Mouse (Mus musculus) MEL (cell line): Measurements from ENCODE around the gene Spire2. TPM values are rescaled to one million over a fixed set of nuclear protein-coding genes. Genes with fewer than 3 reads are reported as not detected.

ENCODE experiments used
- DNase-seq: peaks from one replicate; pipeline ENCODE4 v3.0.0; 2011; ENCODE audit warnings: low read depth, low spot score
- H3K27ac ChIP-seq: 2 replicates; pipeline ENCODE4 v1.5.1; 2012; ENCODE audit warnings: low read depth, mild to moderate bottlenecking, control low read depth, low read length, moderate library complexity; ENCODE audit not compliant: control insufficient read depth
- H3K27me3 ChIP-seq, 2 experiments: fragments of 150-350 bp in 1 of 2; sonication (generic) in 1 of 2; 2 replicates each; pipeline ENCODE4 v1.6.1; 2012; ENCODE audit warnings: low read length in 2 of 2, mild to moderate bottlenecking in 2 of 2, improper control_type of control experiment in 1 of 2, moderate library complexity in 1 of 2; ENCODE audit not compliant: insufficient read depth in 2 of 2, control insufficient read depth in 1 of 2
- H3K36me3 ChIP-seq, 2 experiments: 2 replicates each; pipeline ENCODE4 v1.6.1; 2012 to 2014; ENCODE audit warnings: low read length in 2 of 2, improper control_type of control experiment in 1 of 2, inconsistent platforms in 1 of 2, mild to moderate bottlenecking in 1 of 2; ENCODE audit not compliant: insufficient read depth in 2 of 2, control insufficient read depth in 1 of 2
- H3K4me1 ChIP-seq, 2 experiments: fragments of 150-350 bp in 1 of 2; sonication (generic) in 1 of 2; 2 replicates each; pipeline ENCODE4 v1.6.1; 2012; ENCODE audit warnings: low read length in 2 of 2, improper control_type of control experiment in 1 of 2, mild to moderate bottlenecking in 1 of 2; ENCODE audit not compliant: insufficient read depth in 2 of 2, control insufficient read depth in 1 of 2
- H3K4me3 ChIP-seq, 2 experiments: fragments of 150-350 bp in 1 of 2; sonication (generic) in 1 of 2; 2 replicates each; pipeline ENCODE4 v1.5.1; 2012; ENCODE audit warnings: low read depth in 2 of 2, low read length in 2 of 2, mild to moderate bottlenecking in 2 of 2, moderate library complexity in 2 of 2, control low read depth in 1 of 2, improper control_type of control experiment in 1 of 2; ENCODE audit not compliant: control insufficient read depth in 1 of 2, insufficient read depth in 1 of 2
- H3K79me2 ChIP-seq: 2 replicates; pipeline ENCODE4 v1.6.1; 2012; ENCODE audit warnings: mild to moderate bottlenecking, low read length, moderate library complexity; ENCODE audit not compliant: control insufficient read depth, poor library complexity, insufficient read depth
- H3K9ac ChIP-seq: 2 replicates; pipeline ENCODE4 v1.6.1; 2012; ENCODE audit warnings: low read depth, mild to moderate bottlenecking, control low read depth, low read length, moderate library complexity; ENCODE audit not compliant: control insufficient read depth, poor library complexity, severe bottlenecking
- H3K9me3 ChIP-seq: fragments of 150-350 bp; sonication (generic); replicated peaks from 2 replicates; pipeline ENCODE4 v1.6.1; 2012; ENCODE audit warnings: mild to moderate bottlenecking, low read length, improper control_type of control experiment, moderate library complexity; ENCODE audit not compliant: insufficient read depth
- BHLHE40 ChIP-seq: IDR thresholded peaks from 2 replicates; pipeline ENCODE4 v1.6.1; 2012; ENCODE audit warnings: low read depth, mild to moderate bottlenecking, inconsistent platforms, low read length, improper control_type of control experiment, borderline replicate concordance
- E2F4 ChIP-seq: IDR thresholded peaks from 2 replicates; pipeline ENCODE4 v1.6.1; 2011; ENCODE audit warnings: low read depth, low read length, improper control_type of control experiment, borderline replicate concordance
- ELF1 ChIP-seq: IDR thresholded peaks from 2 replicates; pipeline ENCODE4 v1.6.1; 2014; ENCODE audit warnings: low read depth, mild to moderate bottlenecking, inconsistent platforms, low read length, improper control_type of control experiment, moderate library complexity
- EP300 ChIP-seq, 2 experiments: IDR thresholded peaks; 2 replicates each; pipeline ENCODE4 v1.6.1; 2011; ENCODE audit warnings: improper control_type of control experiment in 2 of 2, low read length in 2 of 2, low read depth in 1 of 2, mild to moderate bottlenecking in 1 of 2
- HCFC1 ChIP-seq: IDR thresholded peaks from 2 replicates; pipeline ENCODE4 v1.6.1; 2012; ENCODE audit warnings: low read depth, mild to moderate bottlenecking, inconsistent platforms, low read length, improper control_type of control experiment, moderate library complexity
- JUND ChIP-seq: IDR thresholded peaks from 2 replicates; pipeline ENCODE4 v1.6.1; 2011; ENCODE audit warnings: low read depth, mild to moderate bottlenecking, improper control_type of control experiment, low read length
- KAT2A ChIP-seq: conservative IDR thresholded peaks from 2 replicates; pipeline ENCODE4 v1.6.1; 2012; ENCODE audit warnings: low read depth, low read length, improper control_type of control experiment, inconsistent platforms
- MEF2A ChIP-seq: IDR thresholded peaks from 2 replicates; pipeline ENCODE4 v1.6.1; 2014; ENCODE audit warnings: low read depth, mild to moderate bottlenecking, inconsistent platforms, low read length, improper control_type of control experiment; ENCODE audit not compliant: poor library complexity, insufficient replicate concordance, severe bottlenecking; ENCODE audit errors: extremely low read depth
- MXI1 ChIP-seq: IDR thresholded peaks from 2 replicates; pipeline ENCODE4 v1.6.1; 2011; ENCODE audit warnings: mild to moderate bottlenecking, low read depth, low read length, improper control_type of control experiment
- MYC ChIP-seq: IDR thresholded peaks from 2 replicates; pipeline ENCODE4 v1.6.1; 2011; ENCODE audit warnings: low read depth, mild to moderate bottlenecking, low read length, improper control_type of control experiment, moderate library complexity
- POLR2AphosphoS2 ChIP-seq: IDR thresholded peaks from 2 replicates; pipeline ENCODE4 v1.6.1; 2011; ENCODE audit warnings: low read length, improper control_type of control experiment
- POLR2AphosphoS5 ChIP-seq: IDR thresholded peaks from 2 replicates; pipeline ENCODE4 v1.6.1; 2012; ENCODE audit warnings: low read depth, borderline replicate concordance, mild to moderate bottlenecking, inconsistent platforms, low read length, moderate library complexity, mixed read lengths
- RAD21 ChIP-seq: IDR thresholded peaks from 2 replicates; pipeline ENCODE4 v1.6.1; 2011; ENCODE audit warnings: mild to moderate bottlenecking, low read depth, low read length, improper control_type of control experiment
- SIN3A ChIP-seq: IDR thresholded peaks from 2 replicates; pipeline ENCODE4 v1.6.1; 2012; ENCODE audit warnings: low read length, improper control_type of control experiment, inconsistent platforms
- TBP ChIP-seq: IDR thresholded peaks from 2 replicates; pipeline ENCODE4 v1.8.0; 2011; ENCODE audit warnings: low read depth, low read length, improper control_type of control experiment
- TCF12 ChIP-seq: IDR thresholded peaks from 2 replicates; pipeline ENCODE4 v1.6.1; 2014; ENCODE audit warnings: low read depth, mild to moderate bottlenecking, inconsistent platforms, low read length, improper control_type of control experiment, moderate library complexity
- UBTF ChIP-seq: IDR thresholded peaks from 2 replicates; pipeline ENCODE4 v1.6.1; 2012; ENCODE audit warnings: low read depth, mild to moderate bottlenecking, inconsistent platforms, low read length, improper control_type of control experiment, moderate library complexity, borderline replicate concordance; ENCODE audit not compliant: insufficient read depth
- USF1 ChIP-seq: IDR thresholded peaks from 2 replicates; pipeline ENCODE4 v1.6.1; 2014; ENCODE audit warnings: low read depth, mild to moderate bottlenecking, inconsistent platforms, low read length, improper control_type of control experiment, moderate library complexity
- ZC3H11A ChIP-seq: IDR thresholded peaks from 2 replicates; pipeline ENCODE4 v1.6.1; 2012; ENCODE audit warnings: low read depth, mild to moderate bottlenecking, inconsistent platforms, low read length, improper control_type of control experiment
- ZKSCAN1 ChIP-seq: IDR thresholded peaks from 2 replicates; pipeline ENCODE4 v1.6.1; 2012; ENCODE audit warnings: low read depth, mild to moderate bottlenecking, inconsistent platforms, low read length, improper control_type of control experiment, moderate library complexity
- ZMIZ1 ChIP-seq: IDR thresholded peaks from 2 replicates; pipeline ENCODE4 v1.6.1; 2012; ENCODE audit warnings: low read depth, mild to moderate bottlenecking, inconsistent platforms, low read length, improper control_type of control experiment, moderate library complexity
- polyA plus RNA-seq, 2 experiments: library from polyadenylated mRNA; stranded (reverse) in 1 of 2; unstranded in 1 of 2; fragments of >175 nt in 1 of 2; fragments of >200 nt in 1 of 2; gene quantifications; 2 replicates each; pipeline versions ENCODE4 v1.2.1 to v1.2.4; 2012; ENCODE audit warnings: low replicate concordance in 2 of 2, low read depth in 1 of 2; ENCODE audit not compliant: insufficient read length in 2 of 2, insufficient read depth in 1 of 2, missing spikeins in 1 of 2
- total RNA-seq: library from RNA; depleted of rRNA; stranded (reverse); fragments of 300-350 nt; gene quantifications from 2 replicates; pipeline ENCODE4 v1.2.3, GENCODE M21; 2012

Gene Spire2
- total and polyA plus RNA-seq, 3 experiments: 1.1 to 5.4 TPM; not detected in 1

DNA sequence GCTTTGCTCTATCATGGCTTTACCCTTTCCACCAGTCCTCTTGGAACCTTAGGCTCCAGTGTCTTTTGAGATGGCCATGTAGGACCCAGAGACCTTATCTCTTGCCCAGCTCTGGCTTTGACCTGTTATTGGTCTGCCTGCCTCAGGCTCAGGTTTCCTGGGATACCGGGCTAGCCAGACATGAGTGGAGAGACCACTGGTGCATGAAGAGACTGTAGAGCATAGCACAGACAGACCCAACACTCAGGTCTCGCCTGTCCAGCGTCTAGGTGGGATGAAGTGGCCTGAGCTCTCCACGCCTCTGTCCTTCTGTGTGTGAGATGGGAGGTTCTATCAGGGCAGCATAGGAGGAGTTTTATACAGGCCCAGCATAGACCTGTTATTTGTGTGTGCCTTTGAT, 16.6 kb downstream of the Spire2 start:
- no peaks in the 10 kb centered on the region for H3K79me2 ChIP-seq
- H3K27me3 ChIP-seq: no peaks in the 10 kb centered on the region

DNA sequence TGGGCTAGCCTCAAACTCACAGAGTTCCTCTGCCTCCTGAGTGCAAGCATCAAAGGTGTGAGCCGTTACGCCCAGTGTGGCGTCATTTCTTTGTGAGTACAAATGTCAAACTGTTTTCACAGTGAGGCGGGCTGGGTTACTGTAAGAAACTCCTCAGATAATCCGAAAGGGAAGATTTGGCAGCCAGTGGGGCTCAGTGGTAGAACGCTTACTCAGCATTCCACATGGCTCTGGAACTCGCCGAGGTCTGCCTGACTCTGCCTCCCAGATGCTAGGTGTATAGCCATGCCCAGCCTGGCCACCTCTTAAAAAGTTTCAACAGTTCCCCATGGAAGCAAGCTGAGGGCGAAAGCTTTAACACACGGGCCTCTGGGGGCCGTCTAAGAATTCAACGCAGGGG, 19.6 kb downstream of the Spire2 start:
- TF ChIP-seq MXI1: no peak
- TF ChIP-seq KAT2A: no peak
- TF ChIP-seq BHLHE40: no peak
- TF ChIP-seq POLR2AphosphoS2: no peak
- TF ChIP-seq MYC: no peak
- no peak for TF ChIP-seq ELF1
- TF ChIP-seq UBTF: no peak
- no peak for TF ChIP-seq EP300 (IDR thresholded peaks at IDR 0.05; ENCODE audit: low read depth in 1 of 2, low read length in 2 of 2)
- TF ChIP-seq TBP: no peak
- TF ChIP-seq RAD21: no peak
- TF ChIP-seq TCF12: no peak
- no peak for TF ChIP-seq SIN3A
- no peak for TF ChIP-seq HCFC1
- TF ChIP-seq POLR2AphosphoS5: no peak
- TF ChIP-seq ZC3H11A: no peak
- no peak for TF ChIP-seq USF1
- Histone ChIP-seq H3K79me2 (no peaks in the 10 kb centered on the region), H3K4me3 (no peak overlapping the region), H3K36me3 (no peaks in the 10 kb centered on the region), H3K9ac (no peak overlapping the region), H3K27ac (no peak overlapping the region), H3K4me1 (no peaks in the 10 kb centered on the region), H3K27me3 (no peaks in the 10 kb centered on the region), H3K9me3 (no peaks in the 10 kb centered on the region)
- no peak for DNase-seq

More for the DNA sequence above, 16.6 kb downstream of the Spire2 start:
- H3K9me3 ChIP-seq: no peaks in the 10 kb centered on the region
- H3K4me3 ChIP-seq: no peak overlapping the region
- DNase-seq: no peak
- TF ChIP-seq ZMIZ1: no peak
- no peak for TF ChIP-seq MEF2A
- no peak for TF ChIP-seq E2F4
- no peak for TF ChIP-seq TCF12
- no peak for TF ChIP-seq ZKSCAN1
- no peak for TF ChIP-seq HCFC1
- TF ChIP-seq JUND: no peak
- TF ChIP-seq, all 39 proteins: peak for 0
- Histone ChIP-seq H3K36me3 (no peaks in the 10 kb centered on the region), H3K27ac (no peak overlapping the region), H3K4me1 (no peaks in the 10 kb centered on the region), H3K9ac (no peak overlapping the region)
